Mouse (Mus musculus): ENCODE data around the gene Wrap73. TPM values are rescaled to one million over a fixed set of nuclear protein-coding genes. Genes with fewer than 3 reads are reported as not detected.

Wrap73 gene
- total RNA-seq, 2 experiments from 2014 or later, result 15.2 to 19.1 TPM

DNA sequence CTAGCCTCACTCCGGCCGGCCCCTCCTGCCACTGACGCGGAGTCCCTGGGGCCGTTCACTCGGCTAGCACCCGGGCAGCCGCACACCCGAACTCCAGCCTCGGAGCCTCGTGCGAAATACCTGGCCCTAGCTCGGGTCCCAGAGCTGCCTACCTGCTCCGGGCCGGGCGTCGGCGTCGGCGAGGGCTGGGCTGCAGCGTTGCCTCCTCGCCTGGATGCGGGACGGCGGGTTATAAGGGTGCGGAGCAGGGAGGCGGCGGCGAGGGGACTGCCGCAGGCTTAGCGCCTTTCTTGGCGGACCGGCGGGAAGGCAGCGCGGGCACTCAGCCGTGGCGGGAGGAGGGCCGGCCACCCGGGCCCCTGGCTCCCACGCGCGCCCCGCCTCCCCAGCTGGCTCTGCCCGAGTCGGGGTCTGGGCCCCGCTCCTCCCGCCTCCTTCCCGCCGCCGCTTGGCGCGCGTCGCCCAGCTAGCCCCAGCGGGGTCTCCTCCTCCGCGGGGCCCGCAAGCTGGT lies 2.4 kb upstream of the Wrap73 start:
- peak; percentile 22 for DNase-seq

GRCm38 (mm10) chr4:154140182-154140212 lies 2.2 kb upstream of the Wrap73 start, which contains the start of gene Trp73:
Trp73 (minus strand) TSS chr4:154140208.
- DNase-seq, result no peak

GRCm38 (mm10) chr4:154140213-154141008 lies 1.8 kb upstream of the Wrap73 start:
- no peak for DNase-seq

- DNase-seq, result no peak
These were observed 934 bp upstream of the Wrap73 start for GRCm38 (mm10) chr4:154141009-154141867.

DNA sequence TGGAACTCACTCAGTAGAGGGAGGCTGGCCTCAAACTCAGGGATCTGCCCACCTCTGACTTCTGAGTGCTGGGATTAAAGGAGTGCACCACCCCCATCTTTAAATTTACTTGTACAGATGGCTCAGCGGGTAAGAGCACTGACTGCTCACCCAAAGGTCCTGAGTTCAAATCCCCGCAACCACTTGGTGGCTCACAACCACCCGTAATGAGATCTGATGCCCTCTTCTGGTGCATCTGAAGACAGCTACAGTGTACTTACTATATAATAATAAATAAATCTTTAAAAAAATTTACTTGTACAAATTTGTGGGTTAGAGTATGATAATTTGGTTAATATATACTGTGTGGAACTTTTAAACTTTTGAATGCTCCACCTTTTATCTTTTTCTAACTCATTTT lies 2.5 kb downstream of the Wrap73 start:
- no peak for DNase-seq

GRCm38 (mm10) chr4:154146342-154146741 lies 4.2 kb downstream of the Wrap73 start:
- DNase-seq, result no peak

DNA sequence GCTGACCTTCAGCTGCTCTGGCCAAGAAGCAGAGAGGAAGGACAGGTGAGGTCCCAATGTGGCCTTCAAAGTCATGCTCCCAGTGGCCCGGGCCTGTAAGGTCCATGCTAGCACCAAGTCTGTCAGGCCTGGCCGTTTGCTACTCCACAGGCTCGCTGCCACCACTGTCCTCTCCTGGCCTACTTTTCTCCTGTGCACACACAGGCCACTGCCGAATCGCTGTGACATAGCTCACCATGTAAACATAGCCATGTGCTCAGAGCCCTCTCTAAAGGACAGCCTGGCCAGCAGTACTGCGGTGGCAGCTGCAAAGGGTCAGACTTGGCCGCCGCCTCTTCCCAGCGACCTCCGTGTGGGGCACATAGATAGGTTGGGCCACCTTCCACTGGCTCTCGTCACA lies 11.9 kb downstream of the Wrap73 start:
- no peak for DNase-seq

DNA sequence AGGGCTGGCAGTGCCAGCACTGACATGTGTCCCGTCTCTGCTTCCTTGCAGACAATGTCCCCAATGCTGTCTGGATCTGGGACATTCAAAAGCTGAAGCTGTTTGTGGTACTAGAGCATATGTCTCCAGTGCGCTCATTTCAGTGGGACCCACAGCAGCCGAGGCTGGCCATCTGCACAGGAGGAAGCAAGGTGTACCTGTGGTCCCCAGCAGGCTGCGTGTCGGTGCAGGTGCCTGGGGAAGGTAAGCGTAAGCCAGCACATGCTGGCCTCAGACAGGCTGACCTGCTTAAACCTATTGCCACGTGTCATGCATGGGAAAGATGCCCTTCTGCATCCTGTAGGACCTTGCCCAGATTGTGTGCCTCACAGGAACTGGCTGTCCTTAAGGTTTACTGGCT lies 13.9 kb downstream of the Wrap73 start:
- DNase-seq, result no peak

GRCm38 (mm10) chr4:154157970-154158662 lies 15.9 kb downstream of the Wrap73 start:
- DNase-seq, result no peak

DNA sequence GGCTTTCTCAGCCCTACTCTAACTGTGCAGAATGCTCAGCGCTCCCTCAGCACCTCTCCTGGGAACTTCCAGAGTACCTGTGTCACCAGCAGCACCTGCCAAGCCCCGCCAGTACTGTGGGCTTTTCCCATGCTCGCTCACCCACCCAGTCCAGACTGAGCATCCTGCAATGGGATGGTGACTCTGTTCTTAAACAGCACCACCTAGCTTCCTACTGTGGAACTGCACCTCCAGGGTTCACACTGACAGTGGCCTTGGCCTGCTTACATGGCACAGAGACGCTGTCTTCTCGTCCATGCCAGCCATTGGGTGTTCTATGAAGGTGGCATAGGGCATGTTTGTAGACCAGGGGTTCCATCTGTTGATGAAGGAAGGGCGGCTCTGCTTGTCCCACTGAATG lies 16.8 kb downstream of the Wrap73 start:
- DNase-seq, result peak; percentile 92

GRCm38 (mm10) chr4:154159961-154160537 lies 17.9 kb downstream of the Wrap73 start:
- no peak for DNase-seq

- DNase-seq, result peak; percentile 98
These were observed 18.6 kb downstream of the Wrap73 start, which contains the start of gene Tprgl for GRCm38 (mm10) chr4:154160538-154161390. Tprgl (minus strand) TSS chr4:154160666.

DNA sequence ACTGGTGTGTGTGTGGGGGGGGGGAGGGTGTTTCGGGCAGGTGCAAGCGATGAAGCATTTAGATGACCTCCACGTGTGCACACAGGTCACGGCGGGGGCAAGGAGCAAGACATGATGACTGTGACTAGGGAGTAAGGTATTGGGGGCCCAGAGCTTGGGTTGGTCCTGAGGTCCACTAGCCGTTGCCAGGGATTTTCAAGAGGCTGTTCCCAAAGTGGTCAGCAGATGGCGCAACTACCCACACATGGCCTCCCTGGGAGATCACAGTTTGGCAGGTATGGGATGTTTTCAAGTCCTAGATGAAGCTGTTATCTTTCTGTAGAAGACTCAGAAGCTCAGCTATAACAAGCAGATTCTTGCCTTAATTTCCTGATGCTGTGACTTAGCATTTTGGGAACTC lies 21.1 kb downstream of the Wrap73 start:
- DNase-seq, result peak; percentile 85

- peak; percentile 77 for DNase-seq
These were observed 24.9 kb downstream of the Wrap73 start for GRCm38 (mm10) chr4:154167053-154167452.

DNA sequence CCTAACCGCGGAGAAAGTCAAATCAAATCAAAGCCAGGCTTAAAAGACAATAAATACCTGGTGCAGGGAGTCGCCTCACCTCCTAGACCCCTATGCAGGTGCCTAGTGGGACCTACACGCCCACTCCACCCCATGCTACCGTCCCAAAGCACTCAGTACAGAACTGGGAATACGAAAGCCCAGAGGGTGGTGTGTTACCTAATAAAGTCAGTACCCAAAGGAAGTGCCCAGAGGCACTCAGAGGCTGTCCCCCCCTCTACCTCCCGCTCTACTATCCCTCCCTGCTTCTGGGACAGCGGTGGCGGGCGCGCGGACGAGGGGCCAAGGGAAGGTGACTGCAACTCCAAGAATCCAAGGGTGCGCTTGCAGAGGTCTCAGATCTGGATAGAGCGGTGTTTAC lies 27.8 kb downstream of the Wrap73 start:
- no peak for DNase-seq

GRCm38 (mm10) chr4:154170506-154171150 lies 28.5 kb downstream of the Wrap73 start, which contains the start of gene Megf6:
Megf6 (plus strand) TSS chr4:154170730.
- peak; percentile 58 for DNase-seq

GRCm38 (mm10) chr4:154171151-154171930 lies 29.2 kb downstream of the Wrap73 start:
- no peak for DNase-seq

- no peak for DNase-seq
These were observed 29.9 kb downstream of the Wrap73 start for GRCm38 (mm10) chr4:154171931-154172604.

GRCm38 (mm10) chr4:154177257-154177656 lies 35.1 kb downstream of the Wrap73 start:
- peak; percentile 47 for DNase-seq

DNA sequence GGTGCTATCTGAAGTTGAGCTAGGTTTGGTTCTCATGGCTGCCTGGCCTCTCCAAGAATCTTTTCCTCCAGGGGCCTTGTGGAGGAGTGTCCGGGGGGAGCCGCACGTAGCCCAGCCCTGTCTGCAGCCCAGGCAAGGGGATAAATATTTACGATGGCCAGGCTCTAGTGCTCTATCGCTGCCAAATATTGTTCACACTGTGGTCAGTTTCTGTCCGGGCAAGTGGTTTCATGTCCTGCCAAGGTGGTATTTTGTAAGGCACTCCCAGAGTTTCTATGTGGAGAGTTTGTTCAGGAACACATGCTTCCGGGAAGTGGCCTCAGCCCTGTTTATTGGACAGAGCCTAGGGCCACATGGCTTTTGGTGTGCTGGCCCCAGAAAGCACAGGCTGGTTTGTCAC lies 38.8 kb downstream of the Wrap73 start:
- DNase-seq, result no peak
